Mouse (Mus musculus): ENCODE results near the gene Hes7. TPM values are rescaled to one million over a fixed set of nuclear protein-coding genes. Genes with fewer than 3 reads are reported as not detected.

Gene Hes7
- polyA plus RNA-seq (2014; fragmentation: Illumina TruSeq; extraction: RNeasy Lipid Tissue Mini Kit (QIAGEN cat#74804); ENCODE audit: low read depth, low replicate concordance) = not detected

DNA sequence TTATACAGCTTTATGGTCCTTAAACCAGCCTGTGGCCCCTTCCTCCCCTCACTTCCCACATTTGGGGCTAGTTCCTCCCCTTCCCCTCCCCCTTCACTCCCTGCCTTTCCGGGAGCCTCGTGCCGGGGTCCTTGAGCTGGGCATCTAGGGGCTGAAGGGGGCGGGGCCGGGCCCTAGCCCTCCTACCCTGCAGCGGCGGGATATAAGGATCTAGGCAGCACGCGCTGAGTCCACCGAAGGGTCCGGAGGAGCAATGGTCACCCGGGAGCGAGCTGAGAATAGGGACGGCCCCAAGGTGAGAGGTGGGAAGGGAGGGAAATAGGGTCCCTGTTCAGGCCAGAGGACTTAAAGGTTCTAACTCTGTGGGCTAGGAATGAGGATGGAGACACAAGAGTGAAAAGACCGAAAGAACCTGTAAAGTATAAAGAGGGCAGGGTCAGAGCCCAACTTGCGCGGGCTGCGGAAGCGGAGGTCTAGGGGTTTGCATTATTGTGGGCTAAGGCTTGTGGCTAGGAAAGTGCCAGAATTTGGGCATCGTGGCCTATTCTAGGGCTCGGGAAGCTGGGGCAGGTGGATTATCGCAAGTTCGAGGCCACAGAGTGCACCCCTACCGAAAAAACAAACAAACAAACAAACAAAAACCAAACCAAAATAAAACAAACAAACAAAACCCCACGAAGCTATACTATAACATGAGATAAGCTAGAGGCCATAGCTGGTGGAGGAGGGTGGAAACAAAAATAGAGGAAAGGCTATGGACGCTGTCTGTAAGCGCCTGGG lies at the start of gene Hes7:
Gene Hes7, plus strand, starts transcription at position 184 of the 780 bp plus-strand sequence.

DNA sequence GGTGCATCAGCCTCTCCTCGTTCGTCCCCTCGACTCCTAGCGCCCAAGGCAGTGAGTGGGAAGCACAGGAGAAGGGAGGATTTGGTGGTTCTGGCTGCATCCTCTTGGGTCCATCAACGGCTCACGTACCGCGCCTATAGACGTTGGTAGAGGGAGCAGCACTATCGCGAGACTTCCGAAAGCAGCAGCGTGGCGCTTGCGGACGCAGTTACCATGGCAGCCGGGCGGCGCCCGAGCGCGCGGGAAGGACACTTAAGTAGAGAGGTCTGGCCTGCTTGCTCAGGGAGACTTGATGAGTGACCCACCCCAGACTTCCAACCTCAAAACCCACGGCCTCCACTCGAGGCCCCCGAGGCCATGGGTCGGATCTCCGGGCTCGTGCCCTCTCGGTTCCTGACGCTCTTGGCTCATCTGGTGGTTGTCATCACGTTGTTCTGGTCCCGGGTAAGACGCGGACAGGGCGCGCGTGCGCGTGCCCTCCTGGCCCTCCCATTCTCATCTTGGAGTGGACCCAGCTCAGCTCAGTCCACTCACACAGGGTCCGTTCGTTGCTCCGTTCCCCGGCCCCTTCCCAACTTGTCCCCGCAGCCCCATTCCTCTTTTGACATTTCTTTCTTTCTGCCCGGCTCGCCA lies 49.5 kb upstream of the Hes7 start, which contains the start of gene Tmem107:
Gene Tmem107, plus strand, starts transcription at position 217 of the 633 bp plus-strand sequence.

DNA sequence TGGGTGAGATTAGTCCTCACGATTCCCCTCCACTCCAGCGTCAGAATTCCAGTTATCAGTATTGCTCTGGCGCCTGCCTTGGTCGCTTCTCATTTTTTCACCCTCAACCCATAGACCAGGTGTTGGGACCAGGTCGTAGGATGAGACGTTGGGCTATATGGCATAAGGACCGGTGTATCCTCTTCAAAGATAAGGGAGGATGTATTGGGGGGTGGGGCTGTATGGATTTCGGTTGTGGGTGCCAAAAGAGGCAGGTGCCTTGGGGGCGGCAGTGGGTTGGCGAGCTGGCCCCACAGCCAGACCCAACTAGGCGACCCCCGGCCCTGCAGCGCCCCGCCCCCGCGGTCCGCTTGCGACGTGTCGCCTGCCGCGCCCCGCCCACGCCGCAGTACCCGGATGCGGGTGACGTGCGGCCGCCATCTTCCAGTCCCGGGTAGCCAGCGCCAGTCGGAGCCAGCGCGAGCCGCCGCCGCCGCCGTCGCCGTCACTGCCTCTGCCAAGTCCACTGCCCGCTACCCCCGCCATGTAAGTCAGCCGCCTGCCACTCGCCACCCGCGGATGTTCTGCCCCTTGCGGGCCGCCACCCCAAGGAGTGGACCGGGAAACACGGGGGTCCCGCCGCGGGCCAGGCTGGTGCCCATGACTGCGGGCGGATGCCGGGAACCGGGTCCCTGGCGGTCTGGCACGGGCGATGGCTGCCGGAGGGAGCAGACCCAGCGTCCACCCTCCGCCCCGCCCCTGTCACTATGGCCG lies 31.9 kb upstream of the Hes7 start, which contains the start of gene Vamp2:
Gene Vamp2, plus strand, starts transcription at position 388 of the 753 bp plus-strand sequence.

DNA sequence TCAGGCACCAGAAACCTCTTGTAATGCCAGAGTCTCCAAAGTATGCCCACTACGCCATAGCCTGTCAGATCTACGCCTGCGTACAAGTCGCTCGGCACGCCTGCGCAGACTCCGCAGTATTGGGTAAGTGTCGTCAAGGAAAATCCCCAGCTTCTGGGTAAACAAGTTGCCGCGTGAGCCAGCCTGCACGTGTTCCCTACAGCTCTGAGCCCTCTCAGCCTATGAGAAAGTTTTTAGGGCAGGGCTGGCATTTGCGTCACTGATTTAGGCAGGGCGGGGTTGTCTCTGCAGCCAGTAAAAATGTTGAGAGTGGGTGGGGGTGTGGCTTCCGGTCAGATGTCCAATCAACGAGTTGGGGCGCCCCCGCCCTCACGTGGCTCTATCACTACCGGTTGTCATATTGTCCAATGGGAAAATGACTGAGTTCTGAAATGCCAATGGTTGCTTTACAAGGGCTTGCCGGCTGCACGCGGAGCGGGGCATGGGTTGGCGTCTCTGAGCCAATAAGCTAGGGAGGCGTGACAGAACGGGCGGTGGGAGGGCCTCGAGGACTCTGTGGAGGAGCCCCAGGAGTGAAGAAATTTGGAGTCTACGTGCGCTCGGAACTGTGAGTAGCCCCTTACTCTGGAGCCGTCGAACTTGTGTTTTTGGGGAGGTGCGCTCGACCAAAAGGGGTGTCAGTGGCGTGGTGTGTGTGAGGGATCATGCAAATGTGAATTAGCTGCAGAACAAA lies 25.3 kb upstream of the Hes7 start, which contains the start of gene Per1:
Gene Per1, plus strand, starts transcription at position 521 of the 733 bp plus-strand sequence.

DNA sequence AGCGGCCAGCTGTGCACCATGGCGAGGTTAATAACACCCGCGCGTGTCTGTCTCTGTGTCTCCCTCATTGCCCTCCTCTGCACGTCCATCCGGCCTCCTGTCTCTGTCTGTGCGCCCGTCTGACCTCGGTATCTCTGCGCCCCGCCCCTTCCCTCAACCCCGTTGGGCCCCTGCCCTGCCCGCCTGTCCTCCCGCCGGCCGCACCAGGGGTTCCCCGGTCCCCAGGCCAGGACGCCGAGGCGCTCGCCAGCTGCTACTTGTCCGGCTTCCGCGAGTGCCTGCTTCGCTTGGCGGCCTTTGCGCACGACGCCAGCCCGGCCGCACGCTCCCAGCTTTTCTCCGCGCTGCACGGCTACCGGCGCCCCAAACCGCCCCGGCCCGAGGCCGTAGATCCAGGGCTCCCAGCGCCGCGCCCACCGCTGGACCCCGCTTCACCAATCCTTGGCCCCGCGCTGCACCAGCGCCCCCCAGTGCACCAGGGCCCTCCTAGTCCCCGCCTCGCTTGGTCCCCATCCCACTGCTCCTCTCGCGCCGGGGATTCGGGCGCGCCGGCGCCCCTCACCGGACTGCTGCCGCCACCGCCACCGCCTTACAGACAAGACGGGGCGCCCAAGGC lies 2.2 kb downstream of the Hes7 start, which contains the start of gene 9130213A22Rik:
Gene 9130213A22Rik, minus strand, starts transcription at position 254 of the 616 bp plus-strand sequence.

DNA sequence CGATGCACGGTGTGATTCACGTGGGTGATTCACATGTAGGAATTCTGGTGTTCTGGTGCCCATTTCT lies 5.5 kb downstream of the Hes7 start, which contains the start of gene Aloxe3:
Gene Aloxe3, plus strand, starts transcription at position 45 of the 67 bp plus-strand sequence.

DNA sequence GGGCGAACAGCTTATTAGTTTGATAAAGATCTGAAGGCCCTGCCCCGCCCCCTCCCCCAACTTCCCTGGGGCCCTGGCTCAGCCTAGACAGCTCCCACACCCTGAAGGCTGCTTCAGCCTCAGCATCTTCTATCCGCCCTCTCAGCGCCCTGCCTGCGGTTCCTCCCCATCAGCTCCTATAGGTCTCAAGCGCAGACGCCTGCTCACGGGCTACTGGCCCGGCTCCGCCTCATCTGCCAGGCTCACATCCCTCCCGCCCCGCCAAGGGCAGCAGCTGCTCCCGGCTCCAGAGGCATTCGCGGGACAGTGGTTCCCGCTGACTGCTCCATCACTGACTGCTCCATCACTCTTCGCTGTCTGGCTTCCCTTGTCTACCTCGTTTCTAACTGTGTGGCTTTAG lies 36.6 kb downstream of the Hes7 start, which contains the start of gene Alox12b:
Gene Alox12b, plus strand, starts transcription at position 190 of the 400 bp plus-strand sequence.

Other genes with a start within 250 kb of the Hes7 start
- gene Ndel1, start 248.5 kb upstream of the Hes7 start, polyA plus RNA-seq (2014; fragmentation: Illumina TruSeq; extraction: RNeasy Lipid Tissue Mini Kit (QIAGEN cat#74804); ENCODE audit: low read depth, low replicate concordance) = 192 TPM
- not detected for gene Rnf222, start 231.9 kb upstream of the Hes7 start, polyA plus RNA-seq (2014; fragmentation: Illumina TruSeq; extraction: RNeasy Lipid Tissue Mini Kit (QIAGEN cat#74804); ENCODE audit: low read depth, low replicate concordance)
- 169 TPM for gene Rpl26, start 218.8 kb upstream of the Hes7 start, polyA plus RNA-seq (2014; fragmentation: Illumina TruSeq; extraction: RNeasy Lipid Tissue Mini Kit (QIAGEN cat#74804); ENCODE audit: low read depth, low replicate concordance)
- not detected for gene Odf4, start 193.3 kb upstream of the Hes7 start, polyA plus RNA-seq (2014; fragmentation: Illumina TruSeq; extraction: RNeasy Lipid Tissue Mini Kit (QIAGEN cat#74804); ENCODE audit: low read depth, low replicate concordance)
- 1.7 TPM for gene Arhgef15, start 162.9 kb upstream of the Hes7 start, polyA plus RNA-seq (2014; fragmentation: Illumina TruSeq; extraction: RNeasy Lipid Tissue Mini Kit (QIAGEN cat#74804); ENCODE audit: low read depth, low replicate concordance)
- gene Slc25a35, start 152.3 kb upstream of the Hes7 start, polyA plus RNA-seq (2014; fragmentation: Illumina TruSeq; extraction: RNeasy Lipid Tissue Mini Kit (QIAGEN cat#74804); ENCODE audit: low read depth, low replicate concordance) = 53.1 TPM
- 7.5 TPM for gene Rangrf, start 145.2 kb upstream of the Hes7 start, polyA plus RNA-seq (2014; fragmentation: Illumina TruSeq; extraction: RNeasy Lipid Tissue Mini Kit (QIAGEN cat#74804); ENCODE audit: low read depth, low replicate concordance)
- gene Pfas, start 111.9 kb upstream of the Hes7 start, polyA plus RNA-seq (2014; fragmentation: Illumina TruSeq; extraction: RNeasy Lipid Tissue Mini Kit (QIAGEN cat#74804); ENCODE audit: low read depth, low replicate concordance) = 8.8 TPM
- gene Ctc1, start 104.5 kb upstream of the Hes7 start, polyA plus RNA-seq (2014; fragmentation: Illumina TruSeq; extraction: RNeasy Lipid Tissue Mini Kit (QIAGEN cat#74804); ENCODE audit: low read depth, low replicate concordance) = 3.0 TPM
- gene Aurkb, start 74.8 kb upstream of the Hes7 start, polyA plus RNA-seq (2014; fragmentation: Illumina TruSeq; extraction: RNeasy Lipid Tissue Mini Kit (QIAGEN cat#74804); ENCODE audit: low read depth, low replicate concordance) = 3.5 TPM
- 3.4 TPM for gene Borcs6, start 60.7 kb upstream of the Hes7 start, polyA plus RNA-seq (2014; fragmentation: Illumina TruSeq; extraction: RNeasy Lipid Tissue Mini Kit (QIAGEN cat#74804); ENCODE audit: low read depth, low replicate concordance)
- gene Tmem107, start 49.6 kb upstream of the Hes7 start, polyA plus RNA-seq (2014; fragmentation: Illumina TruSeq; extraction: RNeasy Lipid Tissue Mini Kit (QIAGEN cat#74804); ENCODE audit: low read depth, low replicate concordance) = 1.9 TPM
- 109 TPM for gene Vamp2, start 31.9 kb upstream of the Hes7 start, polyA plus RNA-seq (2014; fragmentation: Illumina TruSeq; extraction: RNeasy Lipid Tissue Mini Kit (QIAGEN cat#74804); ENCODE audit: low read depth, low replicate concordance)
- 0.32 TPM for gene Per1, start 25.2 kb upstream of the Hes7 start, polyA plus RNA-seq (2014; fragmentation: Illumina TruSeq; extraction: RNeasy Lipid Tissue Mini Kit (QIAGEN cat#74804); ENCODE audit: low read depth, low replicate concordance)
- not detected for gene 9130213A22Rik, start 2.2 kb downstream of the Hes7 start, polyA plus RNA-seq (2014; fragmentation: Illumina TruSeq; extraction: RNeasy Lipid Tissue Mini Kit (QIAGEN cat#74804); ENCODE audit: low read depth, low replicate concordance)
- gene Aloxe3, start 5.5 kb downstream of the Hes7 start, polyA plus RNA-seq (2014; fragmentation: Illumina TruSeq; extraction: RNeasy Lipid Tissue Mini Kit (QIAGEN cat#74804); ENCODE audit: low read depth, low replicate concordance) = 0.22 TPM
- not detected for gene Alox12b, start 36.6 kb downstream of the Hes7 start, polyA plus RNA-seq (2014; fragmentation: Illumina TruSeq; extraction: RNeasy Lipid Tissue Mini Kit (QIAGEN cat#74804); ENCODE audit: low read depth, low replicate concordance)
- gene Alox8, start 77.4 kb downstream of the Hes7 start, polyA plus RNA-seq (2014; fragmentation: Illumina TruSeq; extraction: RNeasy Lipid Tissue Mini Kit (QIAGEN cat#74804); ENCODE audit: low read depth, low replicate concordance) = not detected
- gene Gucy2e, start 116.6 kb downstream of the Hes7 start, polyA plus RNA-seq (2014; fragmentation: Illumina TruSeq; extraction: RNeasy Lipid Tissue Mini Kit (QIAGEN cat#74804); ENCODE audit: low read depth, low replicate concordance) = not detected
- gene Cntrob, start 203.4 kb downstream of the Hes7 start, polyA plus RNA-seq (2014; fragmentation: Illumina TruSeq; extraction: RNeasy Lipid Tissue Mini Kit (QIAGEN cat#74804); ENCODE audit: low read depth, low replicate concordance) = 6.8 TPM
- 40.4 TPM for gene Trappc1, start 203.6 kb downstream of the Hes7 start, polyA plus RNA-seq (2014; fragmentation: Illumina TruSeq; extraction: RNeasy Lipid Tissue Mini Kit (QIAGEN cat#74804); ENCODE audit: low read depth, low replicate concordance)
- gene Kcnab3, start 205.9 kb downstream of the Hes7 start, polyA plus RNA-seq (2014; fragmentation: Illumina TruSeq; extraction: RNeasy Lipid Tissue Mini Kit (QIAGEN cat#74804); ENCODE audit: low read depth, low replicate concordance) = 0.25 TPM
- 5.9 TPM for gene Rnf227, start 220.1 kb downstream of the Hes7 start, polyA plus RNA-seq (2014; fragmentation: Illumina TruSeq; extraction: RNeasy Lipid Tissue Mini Kit (QIAGEN cat#74804); ENCODE audit: low read depth, low replicate concordance)
- 17.9 TPM for gene Chd3, start 249.0 kb downstream of the Hes7 start, polyA plus RNA-seq (2014; fragmentation: Illumina TruSeq; extraction: RNeasy Lipid Tissue Mini Kit (QIAGEN cat#74804); ENCODE audit: low read depth, low replicate concordance)